Mouse (Mus musculus) embryonic facial prominence, embryonic 15.5 days (tissue): Measurements from ENCODE around the gene AI481877. TPM values are rescaled to one million over a fixed set of nuclear protein-coding genes. Genes with fewer than 3 reads are reported as not detected.

Source experiments
- ATAC-seq: fragments of 200-750 bp; cut with Nextera tagmentation; 2 replicates; pipeline ENCODE4 v1.8.0; 2017; ENCODE audit warnings: low read depth, moderate TSS enrichment; ENCODE audit not compliant: insufficient number of reproducible peaks, low FRiP score, low TSS enrichment
- H3K27ac ChIP-seq: fragments of 300-500 bp; sonication (generic); replicated peaks from 2 replicates; pipeline ENCODE4 v1.5.1; 2015; ENCODE audit warnings: mild to moderate bottlenecking, inconsistent platforms
- H3K27me3 ChIP-seq: fragments of 300-500 bp; sonication (generic); 2 replicates; pipeline ENCODE4 v1.6.1; 2015; ENCODE audit warnings: inconsistent platforms
- H3K36me3 ChIP-seq: fragments of 300-500 bp; sonication (generic); 2 replicates; pipeline ENCODE4 v1.6.1; 2015; ENCODE audit warnings: mild to moderate bottlenecking, inconsistent platforms
- H3K4me1 ChIP-seq: fragments of 300-500 bp; sonication (generic); 2 replicates; pipeline ENCODE4 v1.6.1; 2015; ENCODE audit warnings: inconsistent platforms
- H3K4me2 ChIP-seq: fragments of 300-500 bp; sonication (generic); replicated peaks from 2 replicates; pipeline ENCODE4 v1.6.1; 2015; ENCODE audit warnings: mild to moderate bottlenecking, inconsistent platforms
- H3K4me3 ChIP-seq: fragments of 300-500 bp; sonication (generic); replicated peaks from 2 replicates; pipeline ENCODE4 v1.5.1; 2015; ENCODE audit warnings: mild to moderate bottlenecking, inconsistent platforms
- H3K9ac ChIP-seq: fragments of 300-500 bp; sonication (generic); 2 replicates; pipeline ENCODE4 v1.6.1; 2015; ENCODE audit warnings: inconsistent platforms
- H3K9me3 ChIP-seq: fragments of 300-500 bp; sonication (generic); replicated peaks from 2 replicates; pipeline ENCODE4 v1.6.1; 2016; ENCODE audit warnings: inconsistent platforms
- WGBS: fragments of 180-500 bp; shearing (Covaris S2); methylation state at CpG from one replicate; pipeline ENCODE4 v1.1.7; 2015; 5-methylcytosine and 5-hydroxymethylcytosine counted together
- polyA plus RNA-seq: library from polyadenylated mRNA; unstranded; fragments of >200 nt; fragmentation: Nextera tagmentation; extraction: Ambion mirVana; gene quantifications from 2 replicates; pipeline ENCODE4 v1.2.1, GENCODE M21; 2015

The AI481877 gene
- polyA plus RNA-seq, 1 experiment from 2014 or later = not detected

- H3K4me2 ChIP-seq = no peak overlapping the region
- no peaks in the 10 kb centered on the region for H3K36me3 ChIP-seq
- no peaks in the 10 kb centered on the region for H3K27me3 ChIP-seq
- no peak overlapping the region for H3K27ac ChIP-seq
- H3K4me3 ChIP-seq = no peak overlapping the region
- H3K9ac ChIP-seq = no peak overlapping the region
- 91% methylated on average over 1 of the region's 1 CpGs for WGBS
- no peaks in the 10 kb centered on the region for H3K4me1 ChIP-seq
- no peak for ATAC-seq
- H3K9me3 ChIP-seq = no peaks in the 10 kb centered on the region
Measured at GRCm38 (mm10) chr4:59051081-59051480, 87.7 kb downstream of the AI481877 start.

DNA sequence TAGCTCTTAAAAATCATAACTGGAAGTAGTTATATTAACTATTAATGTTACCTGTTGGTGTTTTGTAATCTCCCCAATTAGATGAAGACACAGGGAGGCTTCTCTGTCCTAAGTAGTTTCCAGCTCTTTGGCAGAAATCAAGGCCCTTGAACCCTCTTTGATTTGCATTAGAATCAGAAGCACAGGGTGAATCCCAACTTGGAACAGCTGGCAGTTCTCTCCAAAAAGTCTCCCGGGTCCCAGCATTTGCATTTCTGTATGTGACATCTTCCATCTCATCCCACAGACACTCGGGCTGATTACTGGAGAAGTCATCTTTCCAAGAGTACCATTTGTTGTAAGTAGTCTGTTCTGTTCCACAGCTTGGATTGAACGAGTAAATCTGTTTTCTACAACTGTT is 91.6 kb downstream of the AI481877 start:
- Histone ChIP-seq H3K27ac (no peak overlapping the region), H3K4me3 (no peak overlapping the region), H3K4me2 (no peak overlapping the region), H3K4me1 (no peaks in the 10 kb centered on the region), H3K9ac (no peak overlapping the region), H3K36me3 (0 out of 2 replicates have a peak, but pooled peaks cover 4% of the 10 kb centered on the region), H3K9me3 (no peaks in the 10 kb centered on the region), H3K27me3 (no peaks in the 10 kb centered on the region)
- ATAC-seq = no peak
- 36% methylated on average over 3 of the region's 3 CpGs for WGBS

- Histone ChIP-seq H3K27me3 (no peaks in the 10 kb centered on the region), H3K36me3 (peaks cover 29% of the 10 kb centered on the region), H3K9me3 (no peaks in the 10 kb centered on the region), H3K9ac (no peak overlapping the region), H3K4me1 (no peaks in the 10 kb centered on the region), H3K4me2 (no peak overlapping the region), H3K4me3 (no peak overlapping the region), H3K27ac (no peak overlapping the region)
- ATAC-seq = no peak
- 85% methylated on average over 6 of the region's 6 CpGs for WGBS
Measured at GRCm38 (mm10) chr4:59043891-59044290, 94.9 kb downstream of the AI481877 start.

DNA sequence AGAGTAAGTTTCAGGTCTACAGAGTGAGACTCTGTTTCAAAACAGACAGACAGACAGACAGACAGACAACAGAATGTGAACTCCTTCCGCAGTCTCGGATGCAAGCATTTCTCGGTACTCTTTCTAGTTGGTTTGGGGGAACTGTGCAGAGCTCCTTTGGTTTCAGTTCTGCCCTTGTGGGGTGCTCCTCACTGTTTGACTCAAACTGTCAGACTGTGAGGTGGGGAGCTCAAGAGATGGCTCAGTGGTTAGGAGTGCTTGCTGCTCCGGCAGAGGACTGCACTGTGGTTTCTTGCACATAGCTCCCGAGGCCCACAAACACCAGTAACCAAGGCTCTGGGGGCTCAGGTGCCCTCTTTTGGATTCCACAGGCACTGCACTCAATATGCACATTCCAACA is 95.7 kb downstream of the AI481877 start:
- Histone ChIP-seq H3K27me3 (no peaks in the 10 kb centered on the region), H3K4me3 (no peak overlapping the region), H3K4me2 (no peak overlapping the region), H3K4me1 (no peaks in the 10 kb centered on the region), H3K36me3 (peaks cover 29% of the 10 kb centered on the region), H3K9ac (no peak overlapping the region), H3K9me3 (no peaks in the 10 kb centered on the region), H3K27ac (no peak overlapping the region)
- WGBS = 91% methylated on average over 5 of the region's 5 CpGs
- ATAC-seq = no peak

GRCm38 (mm10) chr4:59040397-59041287 is 98.1 kb downstream of the AI481877 start:
- Histone ChIP-seq H3K9ac (no peak overlapping the region), H3K4me1 (peaks cover 11% of the 10 kb centered on the region), H3K4me2 (no peak overlapping the region), H3K4me3 (no peak overlapping the region), H3K27ac (no peak overlapping the region), H3K27me3 (no peaks in the 10 kb centered on the region), H3K36me3 (peaks cover 29% of the 10 kb centered on the region), H3K9me3 (no peaks in the 10 kb centered on the region)
- ATAC-seq = no peak
- 88% methylated on average over 11 of the region's 11 CpGs for WGBS

DNA sequence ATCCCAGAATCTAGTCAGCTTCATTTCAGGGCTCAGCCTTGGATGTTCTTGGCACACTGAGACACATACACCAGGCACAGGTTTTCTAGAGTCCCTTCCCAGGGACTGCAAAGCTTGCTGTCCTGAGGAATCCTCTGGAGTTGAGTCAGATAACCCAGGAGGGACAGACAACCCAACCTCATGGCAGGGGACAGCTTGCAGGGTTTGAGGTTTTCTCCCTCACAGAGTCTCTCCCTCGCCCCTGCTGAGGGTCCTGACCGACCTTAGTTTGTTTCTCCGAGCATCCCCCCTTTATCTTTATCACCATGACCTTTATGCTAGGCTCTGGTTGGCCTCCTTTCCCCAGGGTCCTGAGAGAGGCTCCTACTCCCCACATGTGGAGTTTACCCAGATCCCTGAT is 101.3 kb downstream of the AI481877 start:
- no peak for ATAC-seq
- no peaks in the 10 kb centered on the region for H3K27me3 ChIP-seq
- no peak overlapping the region for H3K4me2 ChIP-seq
- peaks cover 25% of the 10 kb centered on the region for H3K36me3 ChIP-seq
- no peak overlapping the region for H3K4me3 ChIP-seq
- no peaks in the 10 kb centered on the region for H3K9me3 ChIP-seq
- peaks cover 12% of the 10 kb centered on the region for H3K4me1 ChIP-seq
- 82% methylated on average over 3 of the region's 3 CpGs for WGBS
- no peak overlapping the region for H3K9ac ChIP-seq
- no peak overlapping the region for H3K27ac ChIP-seq

DNA sequence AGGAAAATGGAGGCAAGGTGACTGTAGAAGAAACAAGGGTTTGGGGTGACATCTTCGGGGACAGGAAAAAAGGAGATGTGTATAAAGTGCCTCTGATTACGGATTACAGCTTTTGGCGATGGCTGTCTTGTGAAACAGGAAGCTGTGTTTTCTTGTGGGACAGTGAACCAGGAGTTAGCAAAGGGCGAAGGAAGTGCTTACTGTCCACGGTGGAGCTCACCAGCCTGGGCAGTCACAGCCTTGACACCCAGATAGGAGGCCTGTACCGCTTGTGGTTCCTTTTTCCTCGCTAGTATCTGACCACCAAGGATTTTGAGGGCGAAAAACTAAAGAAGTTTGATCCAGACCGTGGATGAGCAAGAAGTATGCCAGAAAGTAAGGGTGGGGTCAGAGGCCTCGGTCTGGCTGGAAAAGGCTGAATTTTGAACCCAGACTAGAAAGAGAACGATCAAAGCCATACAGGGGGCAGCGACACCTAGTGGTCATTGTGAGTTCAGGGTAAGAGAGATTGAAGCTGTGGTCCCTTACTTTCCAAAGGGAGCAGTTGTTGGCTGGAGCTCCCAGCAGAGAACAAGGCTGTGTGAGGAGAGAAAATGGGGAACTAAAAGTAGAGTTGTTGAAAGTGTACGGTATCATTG is 102.2 kb downstream of the AI481877 start:
- peak; percentile 37; the same call in 1 of the 2 replicates for ATAC-seq
- Histone ChIP-seq H3K4me1 (peaks cover 12% of the 10 kb centered on the region), H3K4me2 (peak overlapping the region; percentile 61; the same call in 1 of the 2 replicates), H3K9ac (no peak overlapping the region), H3K4me3 (no peak overlapping the region; the same call in 1 of the 2 replicates), H3K36me3 (peaks cover 20% of the 10 kb centered on the region), H3K27ac (no peak overlapping the region), H3K27me3 (no peaks in the 10 kb centered on the region), H3K9me3 (no peaks in the 10 kb centered on the region)
- WGBS = 46% methylated on average over 13 of the region's 13 CpGs

GRCm38 (mm10) chr4:59035786-59036350 is 102.9 kb downstream of the AI481877 start:
- Histone ChIP-seq H3K4me3 (peak overlapping the region; percentile 81), H3K36me3 (peaks cover 17% of the 10 kb centered on the region), H3K9ac (no peak overlapping the region), H3K4me1 (peaks cover 12% of the 10 kb centered on the region), H3K27ac (no peak overlapping the region), H3K9me3 (no peaks in the 10 kb centered on the region), H3K27me3 (no peaks in the 10 kb centered on the region), H3K4me2 (peak overlapping the region; percentile 61)
- 59% methylated on average over 18 of the region's 18 CpGs for WGBS
- no peak; the same call in 1 of the 2 replicates for ATAC-seq

- Histone ChIP-seq H3K27ac (peak within 1 kb of the TSS; percentile 70), H3K27me3 (no peaks in the 10 kb centered on the region), H3K9ac (peak within 1 kb of the TSS; percentile 72), H3K4me3 (peak within 1 kb of the TSS; percentile 81), H3K4me2 (peak within 1 kb of the TSS; percentile 61), H3K9me3 (no peaks in the 10 kb centered on the region), H3K36me3 (peaks cover 11% of the 10 kb centered on the region), H3K4me1 (peaks cover 12% of the 10 kb centered on the region)
- ATAC-seq = peak; percentile 87
- 5% methylated on average over 76 of the region's 76 CpGs for WGBS
Measured at GRCm38 (mm10) chr4:59034918-59035785, 103.6 kb downstream of the AI481877 start, which contains the start of gene Gng10. TSS of gene Gng10 (plus strand) at chr4:59035088.

DNA sequence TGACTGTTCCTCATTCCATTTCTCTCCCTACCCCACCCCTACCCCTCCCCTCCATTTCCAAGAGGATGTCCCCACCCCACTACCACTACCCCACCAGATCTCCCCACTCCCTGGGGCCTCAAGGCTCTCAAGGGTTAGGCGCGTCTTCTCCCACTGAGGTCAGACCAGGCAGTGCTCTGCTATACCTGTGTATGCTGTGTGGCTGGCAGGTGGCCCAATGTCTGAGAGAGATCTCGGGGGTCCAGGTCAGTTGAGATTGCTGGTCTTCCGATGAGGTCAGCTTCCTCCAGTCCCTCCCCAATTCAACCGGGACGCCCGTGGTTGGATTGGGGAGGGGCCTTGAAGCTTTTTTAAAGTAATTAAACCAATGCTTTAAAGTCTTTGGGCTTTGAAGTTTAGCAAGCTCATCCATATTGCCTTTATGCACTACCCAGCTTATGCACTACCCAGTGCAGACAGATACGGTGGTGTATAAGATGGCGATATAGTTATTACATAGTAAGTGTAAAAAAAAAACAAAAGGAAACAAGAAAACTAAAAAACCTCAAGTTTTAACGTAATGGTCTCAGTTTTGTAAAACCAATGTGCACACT is 104.4 kb downstream of the AI481877 start:
- no peak overlapping the region for H3K9ac ChIP-seq
- no peak overlapping the region for H3K27ac ChIP-seq
- no peak for ATAC-seq

More for the DNA sequence above, 104.4 kb downstream of the AI481877 start:
- Histone ChIP-seq H3K36me3 (peaks cover 5% of the 10 kb centered on the region), H3K4me3 (peak overlapping the region; percentile 81), H3K4me2 (peak overlapping the region; percentile 61), H3K9me3 (no peaks in the 10 kb centered on the region), H3K27me3 (no peaks in the 10 kb centered on the region), H3K4me1 (peaks cover 12% of the 10 kb centered on the region)
- 71% methylated on average over 10 of the region's 10 CpGs for WGBS
